Mouse (Mus musculus): Measurements from ENCODE around the gene Crp. TPM values are rescaled to one million over a fixed set of nuclear protein-coding genes. Genes with fewer than 3 reads are reported as not detected.

Crp gene
- polyA plus RNA-seq, 1 experiment from 2014 or later, result not detected

DNA sequence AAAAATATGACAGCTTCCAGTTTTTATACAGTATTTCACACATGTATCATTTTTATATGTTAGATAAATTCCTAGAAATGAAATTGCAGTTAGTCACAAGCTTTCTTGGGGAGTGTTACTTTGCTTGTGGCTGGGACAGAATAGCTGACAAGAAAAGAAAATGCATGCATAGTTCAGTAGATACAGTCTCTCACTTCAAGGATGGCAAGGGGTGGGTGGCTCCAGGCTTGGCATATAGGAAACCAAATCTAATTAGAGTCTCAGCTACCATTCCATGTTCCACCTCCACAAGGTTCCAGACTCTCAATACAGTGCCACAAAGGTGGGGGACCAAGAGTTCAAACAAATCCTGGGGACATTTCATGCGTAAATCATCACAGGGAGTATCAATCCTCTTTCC, 61.7 kb downstream of the Crp start:
- Histone ChIP-seq H3K36me3 (ENCODE audit: control insufficient read depth, insufficient read depth, low read length) (no peaks in the 10 kb centered on the region), H3K4me3 (ENCODE audit: low read depth, low read length) (no peak overlapping the region), H3K9me3 (ENCODE audit: control insufficient read depth, low read length) (no peaks in the 10 kb centered on the region), H3K9ac (ENCODE audit: low read depth, low read length) (no peak overlapping the region), H3K27me3 (ENCODE audit: control insufficient read depth, insufficient read depth, low read length) (no peaks in the 10 kb centered on the region), H3K4me1 (replicated peaks; ENCODE audit: control insufficient read depth, insufficient read depth, low read length) (no peaks in the 10 kb centered on the region), H3K27ac (ENCODE audit: low read depth, low read length) (no peak overlapping the region), H3K4me2 (replicated peaks; ENCODE audit: low read depth, low read length) (no peak overlapping the region)
- ATAC-seq (ENCODE audit: low FRiP score), result peak; percentile 13; the same call in 1 of the 2 replicates
- DNase-seq (ENCODE audit: low spot score), result no peak
- WGBS, result 87% methylated on average over 1 of the region's 1 CpGs

DNA sequence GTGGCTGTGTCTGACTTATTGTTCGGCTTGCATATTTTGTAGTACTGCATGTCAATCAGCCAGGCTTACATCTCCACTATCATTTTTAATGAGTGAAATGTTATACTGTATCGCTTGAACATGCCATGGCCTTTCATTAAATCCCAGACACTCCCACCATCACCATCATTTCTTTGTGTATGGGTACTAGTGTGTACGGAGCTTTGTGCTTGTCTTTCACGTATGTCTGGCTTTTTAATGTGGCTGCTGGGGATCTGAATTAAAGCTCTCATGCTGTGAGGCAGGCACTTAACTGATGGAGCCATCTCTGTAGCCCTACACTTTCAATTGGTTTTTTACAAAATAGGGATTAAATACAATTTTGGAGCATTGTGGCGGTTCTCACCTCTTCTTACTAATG, 81.3 kb downstream of the Crp start:
- Histone ChIP-seq H3K27me3 (ENCODE audit: control insufficient read depth, insufficient read depth, low read length) (no peaks in the 10 kb centered on the region), H3K4me2 (replicated peaks; ENCODE audit: low read depth, low read length) (no peak overlapping the region), H3K27ac (ENCODE audit: low read depth, low read length) (no peak overlapping the region), H3K36me3 (ENCODE audit: control insufficient read depth, insufficient read depth, low read length) (no peaks in the 10 kb centered on the region), H3K4me1 (replicated peaks; ENCODE audit: control insufficient read depth, insufficient read depth, low read length) (no peaks in the 10 kb centered on the region), H3K9ac (ENCODE audit: low read depth, low read length) (no peak overlapping the region), H3K9me3 (ENCODE audit: control insufficient read depth, low read length) (no peaks in the 10 kb centered on the region), H3K4me3 (ENCODE audit: low read depth, low read length) (no peak overlapping the region)
- no peak for DNase-seq (ENCODE audit: low spot score)
- 66% methylated on average over 5 of the region's 5 CpGs for WGBS
- no peak for ATAC-seq (ENCODE audit: low FRiP score)

DNA sequence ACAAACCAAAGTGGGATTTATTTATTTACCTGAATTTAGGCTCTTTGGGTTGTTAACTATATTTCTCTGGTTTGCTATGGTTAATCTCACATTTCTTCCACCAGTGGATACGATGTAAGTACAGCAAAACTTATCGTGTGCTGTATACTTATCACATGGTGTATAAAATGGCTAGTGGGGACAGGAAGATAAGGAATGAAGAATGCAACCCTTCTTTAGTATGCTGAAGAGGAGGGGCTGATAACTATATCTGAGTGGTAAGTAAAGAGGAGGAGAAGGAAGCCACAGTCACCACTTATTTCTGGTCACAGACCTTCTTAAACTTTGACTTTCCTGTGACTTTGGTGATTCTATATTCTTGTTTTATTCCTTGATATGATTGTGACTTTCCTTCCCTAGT, 87.5 kb downstream of the Crp start:
- no peaks in the 10 kb centered on the region for H3K36me3 ChIP-seq (ENCODE audit: control insufficient read depth, insufficient read depth, low read length)
- WGBS, result 86% methylated on average over 2 of the region's 2 CpGs

DNA sequence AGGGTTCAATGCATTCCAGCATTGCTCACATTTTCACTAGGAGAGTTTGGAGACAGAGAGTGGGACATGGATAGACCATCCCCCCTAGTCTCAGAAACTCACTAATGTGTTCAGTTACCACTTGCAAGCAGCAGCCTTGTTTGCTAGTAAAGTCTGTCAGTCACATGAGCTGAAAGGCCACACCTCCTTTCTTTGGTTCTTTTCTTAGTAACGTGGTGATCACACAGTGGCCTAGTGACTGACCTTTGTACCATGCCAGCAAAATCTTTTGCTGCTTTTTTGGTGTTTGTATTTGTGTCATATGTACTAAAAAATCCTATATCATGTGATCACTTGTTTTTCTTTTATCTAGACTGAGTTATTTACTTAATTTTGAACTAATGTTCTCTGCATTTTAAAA, 88.0 kb downstream of the Crp start:
- H3K4me3 ChIP-seq (ENCODE audit: low read depth, low read length), result no peak overlapping the region
- WGBS, result 4% methylated on average over 1 of the region's 1 CpGs

More for the DNA sequence above, 87.5 kb downstream of the Crp start:
- Histone ChIP-seq H3K4me3 (ENCODE audit: low read depth, low read length) (no peak overlapping the region), H3K27ac (ENCODE audit: low read depth, low read length) (no peak overlapping the region), H3K27me3 (ENCODE audit: control insufficient read depth, insufficient read depth, low read length) (no peaks in the 10 kb centered on the region), H3K4me2 (replicated peaks; ENCODE audit: low read depth, low read length) (no peak overlapping the region), H3K9me3 (ENCODE audit: control insufficient read depth, low read length) (no peaks in the 10 kb centered on the region), H3K4me1 (replicated peaks; ENCODE audit: control insufficient read depth, insufficient read depth, low read length) (no peaks in the 10 kb centered on the region), H3K9ac (ENCODE audit: low read depth, low read length) (no peak overlapping the region)
- ATAC-seq (ENCODE audit: low FRiP score) (no peak), DNase-seq (ENCODE audit: low spot score) (no peak)

DNA sequence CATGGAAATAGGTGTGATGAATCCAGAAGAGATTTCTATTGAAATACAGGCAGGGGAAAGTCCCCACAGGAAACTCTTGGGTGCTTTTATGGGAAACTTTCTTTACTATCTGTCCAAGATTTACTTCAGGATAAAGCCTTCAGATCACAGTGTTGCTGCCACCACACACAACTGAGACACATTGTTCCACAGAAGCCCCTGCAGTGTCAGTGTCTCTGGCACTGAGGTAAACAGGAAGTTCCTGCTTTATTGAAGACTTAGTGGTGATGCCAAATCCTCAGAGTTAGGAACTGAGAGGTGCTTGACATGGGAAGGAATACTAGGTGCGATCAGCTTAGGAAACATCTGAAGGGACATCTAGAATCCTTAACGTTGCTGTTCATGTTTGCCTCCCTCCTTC, 131.1 kb downstream of the Crp start:
- no peak overlapping the region for H3K27ac ChIP-seq (ENCODE audit: low read depth, low read length)
- no peaks in the 10 kb centered on the region for H3K27me3 ChIP-seq (ENCODE audit: control insufficient read depth, insufficient read depth, low read length)
- H3K36me3 ChIP-seq (ENCODE audit: control insufficient read depth, insufficient read depth, low read length), result no peaks in the 10 kb centered on the region
- ATAC-seq (ENCODE audit: low FRiP score), result no peak
- 84% methylated on average over 2 of the region's 2 CpGs for WGBS
- H3K4me1 ChIP-seq (replicated peaks; ENCODE audit: control insufficient read depth, insufficient read depth, low read length), result no peaks in the 10 kb centered on the region
- no peak overlapping the region for H3K4me2 ChIP-seq (replicated peaks; ENCODE audit: low read depth, low read length)
- DNase-seq (ENCODE audit: low spot score), result no peak
- H3K4me3 ChIP-seq (ENCODE audit: low read depth, low read length), result no peak overlapping the region
- H3K9me3 ChIP-seq (ENCODE audit: control insufficient read depth, low read length), result no peaks in the 10 kb centered on the region
- H3K9ac ChIP-seq (ENCODE audit: low read depth, low read length), result no peak overlapping the region

More for the DNA sequence above, 88.0 kb downstream of the Crp start:
- Histone ChIP-seq H3K27me3 (ENCODE audit: control insufficient read depth, insufficient read depth, low read length) (no peaks in the 10 kb centered on the region), H3K36me3 (ENCODE audit: control insufficient read depth, insufficient read depth, low read length) (no peaks in the 10 kb centered on the region), H3K27ac (ENCODE audit: low read depth, low read length) (no peak overlapping the region), H3K4me2 (replicated peaks; ENCODE audit: low read depth, low read length) (no peak overlapping the region), H3K9me3 (ENCODE audit: control insufficient read depth, low read length) (no peaks in the 10 kb centered on the region), H3K4me1 (replicated peaks; ENCODE audit: control insufficient read depth, insufficient read depth, low read length) (no peaks in the 10 kb centered on the region), H3K9ac (ENCODE audit: low read depth, low read length) (no peak overlapping the region)
- ATAC-seq (ENCODE audit: low FRiP score) (no peak), DNase-seq (ENCODE audit: low spot score) (no peak)

DNA sequence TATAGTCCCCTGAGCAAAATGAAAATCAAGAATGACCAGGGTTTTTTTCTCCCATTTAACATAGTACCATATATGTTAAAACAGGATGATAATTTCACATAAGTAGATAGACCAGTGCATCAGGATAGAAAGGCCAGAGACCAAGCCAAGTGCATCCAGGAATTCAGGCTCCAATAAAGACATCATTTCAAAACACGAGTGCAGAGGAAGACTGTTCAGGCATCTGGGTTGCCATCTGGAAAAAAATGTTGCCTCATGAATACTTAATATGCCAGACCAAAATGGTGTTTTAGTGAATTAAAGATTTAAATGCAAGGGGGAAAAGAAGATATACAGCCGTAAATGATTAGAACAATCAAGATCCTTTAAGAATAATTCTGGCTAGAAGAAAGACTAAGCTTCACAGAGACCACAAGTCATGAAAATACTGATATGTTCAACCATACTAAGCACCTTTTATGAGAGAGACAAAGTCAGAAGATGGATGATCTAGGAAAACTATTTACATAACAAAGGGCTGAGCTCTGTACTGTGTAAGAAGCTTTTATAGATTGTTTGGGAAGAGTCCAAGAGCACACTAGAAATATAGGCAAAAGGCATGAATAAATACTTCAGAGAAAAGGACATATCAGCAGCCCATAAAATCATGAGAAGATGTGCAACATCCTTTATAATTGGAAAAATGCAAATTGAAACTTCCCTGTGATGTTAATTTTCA, 149.3 kb downstream of the Crp start:
- no peaks in the 10 kb centered on the region for H3K9me3 ChIP-seq (ENCODE audit: control insufficient read depth, low read length)
- H3K27me3 ChIP-seq (ENCODE audit: control insufficient read depth, insufficient read depth, low read length), result no peaks in the 10 kb centered on the region
- no peak overlapping the region for H3K27ac ChIP-seq (ENCODE audit: low read depth, low read length)
- H3K4me2 ChIP-seq (replicated peaks; ENCODE audit: low read depth, low read length), result no peak overlapping the region
- DNase-seq (ENCODE audit: low spot score) (no peak), ATAC-seq (ENCODE audit: low FRiP score) (peak; percentile 78)
- H3K4me3 ChIP-seq (ENCODE audit: low read depth, low read length), result no peak overlapping the region
- H3K4me1 ChIP-seq (replicated peaks; ENCODE audit: control insufficient read depth, insufficient read depth, low read length), result no peaks in the 10 kb centered on the region
- H3K9ac ChIP-seq (ENCODE audit: low read depth, low read length), result no peak overlapping the region
- H3K36me3 ChIP-seq (ENCODE audit: control insufficient read depth, insufficient read depth, low read length), result no peaks in the 10 kb centered on the region
- WGBS, result 51% methylated on average over 2 of the region's 2 CpGs

DNA sequence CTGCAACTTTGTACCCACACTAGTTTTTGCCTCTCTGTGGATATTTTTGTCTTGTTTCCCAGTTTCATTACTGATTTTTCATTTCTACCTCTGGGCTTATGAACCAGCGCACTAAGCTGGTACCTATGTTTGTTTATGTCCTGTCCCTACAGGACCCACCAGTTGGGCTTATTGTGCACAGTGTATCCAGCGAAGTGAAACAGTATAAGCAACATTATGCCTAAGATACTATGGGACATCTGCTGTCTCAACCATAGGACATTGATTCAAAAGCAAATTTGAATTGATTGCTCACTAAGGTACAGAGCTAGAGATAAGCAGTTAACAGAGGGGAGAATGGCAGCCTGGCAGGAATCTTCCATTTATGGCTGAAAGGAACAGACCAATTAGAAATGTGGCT, 150.3 kb downstream of the Crp start:
- H3K4me2 ChIP-seq (replicated peaks; ENCODE audit: low read depth, low read length), result no peak overlapping the region
- WGBS, result 90% methylated on average over 2 of the region's 2 CpGs
- H3K27ac ChIP-seq (ENCODE audit: low read depth, low read length), result no peak overlapping the region
- DNase-seq (ENCODE audit: low spot score) (no peak), ATAC-seq (ENCODE audit: low FRiP score) (no peak)
- H3K9ac ChIP-seq (ENCODE audit: low read depth, low read length), result no peak overlapping the region
- H3K9me3 ChIP-seq (ENCODE audit: control insufficient read depth, low read length), result no peaks in the 10 kb centered on the region
- no peak overlapping the region for H3K4me3 ChIP-seq (ENCODE audit: low read depth, low read length)
- H3K36me3 ChIP-seq (ENCODE audit: control insufficient read depth, insufficient read depth, low read length), result no peaks in the 10 kb centered on the region
- H3K4me1 ChIP-seq (replicated peaks; ENCODE audit: control insufficient read depth, insufficient read depth, low read length), result no peaks in the 10 kb centered on the region
- no peaks in the 10 kb centered on the region for H3K27me3 ChIP-seq (ENCODE audit: control insufficient read depth, insufficient read depth, low read length)

DNA sequence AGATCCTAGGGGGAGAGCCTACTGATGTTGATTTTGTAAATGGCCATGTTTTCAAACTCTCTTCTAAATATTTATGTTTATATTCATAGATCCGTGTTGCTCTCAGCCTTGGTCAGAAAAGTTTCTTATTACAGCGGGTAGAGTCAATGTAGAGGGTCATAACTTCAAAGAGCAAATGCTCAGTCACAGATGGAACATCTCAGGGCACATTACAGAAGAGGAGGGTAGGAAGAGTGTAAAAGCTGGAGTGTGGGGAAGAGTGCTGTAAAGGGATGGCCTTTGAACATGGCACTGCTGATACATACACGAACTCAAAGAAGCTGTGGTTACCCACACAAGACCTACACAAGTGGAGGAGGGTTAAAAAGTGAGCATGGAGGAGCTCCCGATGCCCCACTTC, 177.4 kb downstream of the Crp start:
- ATAC-seq (ENCODE audit: low FRiP score) (no peak), DNase-seq (ENCODE audit: low spot score) (no peak)
- no peak overlapping the region for H3K4me2 ChIP-seq (replicated peaks; ENCODE audit: low read depth, low read length)

DNA sequence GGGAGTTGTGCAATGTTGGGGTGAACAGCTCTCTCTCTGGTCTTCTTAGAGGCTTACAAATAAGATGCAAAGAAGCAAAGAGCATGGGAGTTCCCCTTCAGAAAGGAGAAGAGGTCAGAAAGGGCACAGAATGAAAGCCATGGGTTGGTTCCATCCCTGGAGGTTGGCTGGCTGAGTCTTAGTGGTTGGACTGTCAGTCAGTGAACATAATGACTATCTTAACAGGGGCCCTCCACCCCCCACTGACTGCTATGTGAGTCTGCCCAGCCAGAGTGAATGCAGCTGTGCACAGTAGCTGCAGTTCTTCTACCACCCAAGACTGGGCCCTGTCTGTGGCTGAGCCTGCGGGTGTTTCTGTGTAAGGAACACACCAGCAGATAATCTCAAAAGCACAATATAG, 178.8 kb downstream of the Crp start:
- ATAC-seq (ENCODE audit: low FRiP score) (no peak), DNase-seq (ENCODE audit: low spot score) (no peak)
- WGBS, result 59% methylated on average over 1 of the region's 1 CpGs
- H3K27ac ChIP-seq (ENCODE audit: low read depth, low read length), result no peak overlapping the region
- H3K4me3 ChIP-seq (ENCODE audit: low read depth, low read length), result no peak overlapping the region
- no peak overlapping the region for H3K9ac ChIP-seq (ENCODE audit: low read depth, low read length)
- H3K4me2 ChIP-seq (replicated peaks; ENCODE audit: low read depth, low read length), result no peak overlapping the region
- H3K27me3 ChIP-seq (ENCODE audit: control insufficient read depth, insufficient read depth, low read length), result no peaks in the 10 kb centered on the region
- H3K4me1 ChIP-seq (replicated peaks; ENCODE audit: control insufficient read depth, insufficient read depth, low read length), result no peaks in the 10 kb centered on the region
- H3K36me3 ChIP-seq (ENCODE audit: control insufficient read depth, insufficient read depth, low read length), result no peaks in the 10 kb centered on the region
- no peaks in the 10 kb centered on the region for H3K9me3 ChIP-seq (ENCODE audit: control insufficient read depth, low read length)

More for the DNA sequence above, 177.4 kb downstream of the Crp start:
- no peaks in the 10 kb centered on the region for H3K36me3 ChIP-seq (ENCODE audit: control insufficient read depth, insufficient read depth, low read length)
- no peak overlapping the region for H3K4me3 ChIP-seq (ENCODE audit: low read depth, low read length)
- H3K27me3 ChIP-seq (ENCODE audit: control insufficient read depth, insufficient read depth, low read length), result no peaks in the 10 kb centered on the region
- WGBS, result 80% methylated on average over 4 of the region's 4 CpGs
- no peaks in the 10 kb centered on the region for H3K4me1 ChIP-seq (replicated peaks; ENCODE audit: control insufficient read depth, insufficient read depth, low read length)
- no peaks in the 10 kb centered on the region for H3K9me3 ChIP-seq (ENCODE audit: control insufficient read depth, low read length)
- H3K9ac ChIP-seq (ENCODE audit: low read depth, low read length), result no peak overlapping the region
- H3K27ac ChIP-seq (ENCODE audit: low read depth, low read length), result no peak overlapping the region
